Mouse (Mus musculus) embryonic facial prominence, embryonic 14.5 days (tissue): ENCODE data around the gene B430306N03Rik. TPM values are rescaled to one million over a fixed set of nuclear protein-coding genes. Genes with fewer than 3 reads are reported as not detected.
A peak's percentile ranks its signal among the peaks of the same experiment; 100 is the strongest.
"Not testable (repeated sequence)": the region's sequence is repeated elsewhere in the genome, so short reads cannot be mapped to it uniquely, and the experiment has no call there.

Experiments used
- ATAC-seq: fragments of 200-750 bp; cut with Nextera tagmentation; 2 replicates; pipeline ENCODE4 v1.8.0; 2017; ENCODE audit warnings: low read depth, moderate number of reproducible peaks, moderate TSS enrichment
- DNase-seq: peaks from one replicate; pipeline ENCODE4 v3.0.0-alpha.2; 2015; ENCODE audit warnings: low spot score
- H3K27ac ChIP-seq: fragments of 300-500 bp; sonication (generic); replicated peaks from 2 replicates; pipeline ENCODE4 v1.5.1; 2014; ENCODE audit warnings: low read depth, mild to moderate bottlenecking, low read length, moderate library complexity
- H3K27me3 ChIP-seq: fragments of 300-500 bp; sonication (generic); replicated peaks from 2 replicates; pipeline ENCODE4 v1.6.1; 2014; ENCODE audit warnings: low read length; ENCODE audit not compliant: control insufficient read depth, insufficient read depth
- H3K36me3 ChIP-seq: fragments of 300-500 bp; sonication (generic); 2 replicates; pipeline ENCODE4 v1.6.1; 2014; ENCODE audit warnings: low read length, mixed read lengths; ENCODE audit not compliant: control insufficient read depth, insufficient read depth
- H3K4me1 ChIP-seq: fragments of 300-500 bp; sonication (generic); 2 replicates; pipeline ENCODE4 v1.6.1; 2014; ENCODE audit warnings: antibody characterized with exemption, low read length; ENCODE audit not compliant: control insufficient read depth, insufficient read depth
- H3K4me2 ChIP-seq: fragments of 300-500 bp; sonication (generic); 2 replicates; pipeline ENCODE4 v1.6.1; 2014; ENCODE audit warnings: low read depth, mild to moderate bottlenecking, low read length, moderate library complexity, mixed read lengths
- H3K4me3 ChIP-seq: fragments of 300-500 bp; sonication (generic); 2 replicates; pipeline ENCODE4 v1.5.1; 2014; ENCODE audit warnings: low read depth, mild to moderate bottlenecking, low read length
- H3K9ac ChIP-seq: fragments of 300-500 bp; sonication (generic); 2 replicates; pipeline ENCODE4 v1.6.1; 2014; ENCODE audit warnings: low read depth, mild to moderate bottlenecking, low read length, moderate library complexity, mixed read lengths
- H3K9me3 ChIP-seq: fragments of 300-500 bp; sonication (generic); 2 replicates; pipeline ENCODE4 v1.6.1; 2016; ENCODE audit warnings: low read length; ENCODE audit not compliant: control insufficient read depth
- WGBS: fragments of 180-500 bp; shearing (Covaris S2); extraction: QIAGEN DNeasy Blood & Tissue Kit; methylation state at CpG from one replicate; pipeline ENCODE4 v1.1.7; 2014; 5-methylcytosine and 5-hydroxymethylcytosine counted together
- polyA plus RNA-seq: library from polyadenylated mRNA; unstranded; fragments of >200 nt; fragmentation: Nextera tagmentation; extraction: Ambion mirVana; gene quantifications from 2 replicates; pipeline ENCODE4 v1.2.1, GENCODE M21; 2014

The B430306N03Rik gene
- polyA plus RNA-seq: 0.07 and 1.0 TPM in 2 replicates

DNA sequence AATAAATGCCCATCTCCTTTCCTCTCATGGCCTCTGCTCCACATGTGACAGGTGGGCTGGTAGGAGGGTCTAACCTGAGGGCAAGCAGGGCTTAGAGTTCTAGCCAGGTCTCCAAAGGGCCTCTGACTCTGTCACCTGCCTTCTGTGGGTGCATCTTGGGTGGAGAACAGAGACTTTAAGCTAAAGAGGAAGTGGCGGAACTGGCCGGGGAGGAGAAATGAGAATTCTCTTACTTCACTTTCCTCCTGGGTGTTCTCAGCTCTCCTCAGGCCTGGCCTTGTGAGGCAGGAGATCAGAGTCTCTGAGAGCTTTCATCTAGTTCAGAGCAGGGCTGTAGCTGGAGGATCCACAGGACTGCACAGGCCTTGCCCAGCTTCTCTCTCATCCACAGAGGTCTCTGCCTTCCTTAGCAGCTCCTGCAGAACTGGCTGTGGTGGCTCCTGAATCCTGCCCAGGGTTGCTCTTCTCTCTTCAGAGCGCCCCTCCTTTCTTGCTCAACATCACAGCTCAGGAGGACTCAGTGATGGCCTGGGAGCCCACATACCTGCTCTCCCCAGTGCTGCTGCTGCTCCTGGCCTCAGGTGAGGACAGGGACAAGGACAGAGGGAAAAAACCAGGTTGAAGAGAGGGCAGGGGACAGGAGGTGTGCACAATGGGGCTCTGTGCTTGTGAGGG is at the start of gene B430306N03Rik:
Gene B430306N03Rik, plus strand, starts transcription at position 237 of the 675 bp plus-strand sequence.
- H3K4me1 ChIP-seq: not testable (repeated sequence)

DNA sequence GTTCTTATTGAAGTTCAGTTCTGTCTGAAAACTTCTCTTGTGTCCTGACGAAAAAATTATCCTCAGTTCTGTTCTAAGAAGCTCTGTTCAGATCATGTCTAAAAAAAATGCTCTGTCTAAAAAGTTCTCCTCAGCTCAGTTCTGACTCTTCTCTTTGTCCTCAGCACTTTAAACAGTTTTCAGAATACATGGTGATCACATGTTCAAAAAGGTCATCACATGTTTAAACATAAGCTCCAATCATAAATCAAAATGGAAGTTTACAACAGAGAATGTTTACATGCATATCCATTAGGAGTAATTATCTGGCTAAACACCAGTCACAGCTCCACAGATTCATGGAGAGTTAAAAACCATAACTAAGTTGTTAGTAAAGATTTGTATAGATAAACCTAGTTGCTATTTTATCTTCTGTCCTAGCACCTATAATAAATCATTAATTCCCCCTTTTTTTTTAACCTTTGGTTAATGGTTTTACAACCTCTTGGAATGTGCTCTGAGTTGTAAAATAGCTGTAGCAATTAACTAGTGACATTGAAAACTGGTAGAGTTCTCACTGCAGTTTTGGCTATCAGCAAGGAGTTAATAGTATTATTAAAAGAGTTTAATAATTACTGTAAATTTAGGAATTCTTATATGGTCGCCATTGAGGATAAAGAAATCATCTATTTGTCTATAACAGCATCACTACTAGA is 49.2 kb upstream of the B430306N03Rik start:
- Histone ChIP-seq H3K4me3 (no peak overlapping the region), H3K9me3 (no peaks in the 10 kb centered on the region), H3K27ac (no peak overlapping the region), H3K36me3 (no peaks in the 10 kb centered on the region), H3K9ac (no peak overlapping the region), H3K4me1 (no peaks in the 10 kb centered on the region), H3K4me2 (no peak overlapping the region), H3K27me3 (no peaks in the 10 kb centered on the region)
- WGBS: 47% methylated on average over 2 of the region's 2 CpGs
- DNase-seq (no peak), ATAC-seq (no peak)

More for the DNA sequence above, at the start of gene B430306N03Rik:
- not testable (repeated sequence) for H3K4me2 ChIP-seq, H3K9ac ChIP-seq, H3K27ac ChIP-seq, DNase-seq, H3K36me3 ChIP-seq, H3K9me3 ChIP-seq, H3K4me3 ChIP-seq, ATAC-seq, H3K27me3 ChIP-seq
- 78% methylated on average over 3 of the region's 3 CpGs for WGBS

DNA sequence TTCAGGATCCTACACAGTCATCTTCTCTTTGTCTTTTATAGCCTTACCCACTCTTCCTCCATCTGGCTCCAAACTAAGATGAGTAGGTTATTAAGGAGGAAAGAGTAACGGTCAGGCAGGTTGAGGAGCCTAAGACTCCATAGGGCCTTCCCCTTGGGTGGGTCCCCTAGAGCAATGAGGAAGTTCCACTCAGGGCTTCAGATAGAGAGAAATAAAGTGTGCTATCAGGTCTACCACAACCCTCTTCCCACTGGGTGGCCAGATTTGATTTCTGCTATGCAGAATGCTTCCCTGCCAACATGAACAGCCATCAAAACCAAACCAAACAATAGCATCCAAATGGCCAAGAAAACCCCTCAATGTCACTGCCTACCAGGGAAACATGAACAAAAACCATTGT is 48.4 kb upstream of the B430306N03Rik start:
- Histone ChIP-seq H3K27ac (no peak overlapping the region), H3K4me2 (no peak overlapping the region), H3K9me3 (no peaks in the 10 kb centered on the region), H3K27me3 (no peaks in the 10 kb centered on the region), H3K36me3 (no peaks in the 10 kb centered on the region), H3K4me1 (no peaks in the 10 kb centered on the region), H3K9ac (no peak overlapping the region), H3K4me3 (no peak overlapping the region)
- WGBS: 72% methylated on average over 1 of the region's 1 CpGs
- ATAC-seq (no peak), DNase-seq (no peak)

DNA sequence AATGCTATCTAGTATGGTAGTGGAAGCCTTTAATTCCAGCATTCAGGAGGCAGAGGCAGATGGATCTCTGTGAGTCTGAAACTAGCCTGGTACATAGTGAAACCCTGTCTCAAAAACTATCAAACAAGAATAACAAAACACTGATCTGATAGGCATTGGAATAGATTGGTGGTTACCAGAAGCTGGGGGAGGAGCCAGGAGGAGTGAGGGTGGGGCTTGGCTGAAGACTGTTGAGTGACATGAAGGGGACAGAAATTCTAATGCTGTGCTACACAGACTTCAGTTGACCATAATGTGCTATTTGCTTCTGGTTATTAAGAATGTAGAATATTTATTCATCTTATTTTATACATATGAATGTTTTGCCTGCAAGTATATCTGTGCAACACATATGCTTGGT is 47.7 kb upstream of the B430306N03Rik start:
- Histone ChIP-seq H3K27ac (no peak overlapping the region), H3K4me2 (no peak overlapping the region), H3K4me3 (no peak overlapping the region), H3K27me3 (no peaks in the 10 kb centered on the region), H3K9me3 (no peaks in the 10 kb centered on the region), H3K36me3 (no peaks in the 10 kb centered on the region), H3K9ac (no peak overlapping the region), H3K4me1 (no peaks in the 10 kb centered on the region)
- DNase-seq (no peak), ATAC-seq (no peak)

DNA sequence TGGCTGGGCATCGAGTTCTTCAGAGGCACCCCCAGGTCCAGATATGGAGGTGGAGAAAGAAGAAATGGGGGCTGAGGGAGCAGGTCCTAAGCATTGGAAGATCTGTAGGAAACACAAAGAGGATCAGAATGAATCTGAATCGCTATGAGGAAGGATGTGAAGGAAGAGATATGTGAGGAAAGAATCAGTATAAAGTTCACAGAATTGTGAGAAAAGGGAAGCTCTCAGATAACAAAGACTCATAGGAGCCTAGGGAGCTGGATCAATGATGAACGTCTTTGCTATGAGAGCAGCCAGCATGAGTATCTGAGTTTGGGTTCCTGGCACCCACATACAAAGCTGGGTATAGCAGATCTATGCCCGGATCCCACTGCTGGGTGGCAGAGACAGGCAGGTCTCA is 46.1 kb upstream of the B430306N03Rik start:
- H3K9me3 ChIP-seq: no peaks in the 10 kb centered on the region
- H3K27me3 ChIP-seq: no peaks in the 10 kb centered on the region
- DNase-seq (no peak), ATAC-seq (no peak)
- H3K9ac ChIP-seq: no peak overlapping the region
- no peaks in the 10 kb centered on the region for H3K36me3 ChIP-seq
- H3K4me1 ChIP-seq: no peaks in the 10 kb centered on the region
- H3K4me3 ChIP-seq: no peak overlapping the region
- H3K4me2 ChIP-seq: no peak overlapping the region
- WGBS: 68% methylated on average over 4 of the region's 4 CpGs
- H3K27ac ChIP-seq: no peak overlapping the region

DNA sequence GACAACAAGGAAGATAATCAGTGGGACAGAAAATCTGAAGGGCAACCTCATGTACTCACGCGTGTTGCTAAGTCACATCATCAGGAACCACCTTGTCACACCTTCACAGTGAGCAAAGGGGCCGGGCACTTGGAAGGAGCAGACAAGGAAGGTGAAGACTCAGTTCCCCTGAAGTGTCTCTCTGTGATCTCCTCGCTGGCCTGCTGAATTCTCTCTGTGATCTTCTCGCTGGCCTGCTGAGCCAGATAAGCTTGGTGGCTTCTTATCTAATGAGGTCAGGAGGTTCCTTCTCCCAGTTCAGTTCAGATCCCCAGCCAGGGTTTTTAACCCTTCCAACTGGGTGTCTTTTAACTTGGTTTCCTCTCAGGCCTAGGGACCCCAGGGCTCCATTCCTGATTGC is 43.8 kb upstream of the B430306N03Rik start:
- no peak overlapping the region for H3K27ac ChIP-seq
- H3K27me3 ChIP-seq: no peaks in the 10 kb centered on the region
- WGBS: 70% methylated on average over 5 of the region's 5 CpGs
- no peak overlapping the region for H3K9ac ChIP-seq
- no peak overlapping the region for H3K4me3 ChIP-seq
- H3K4me1 ChIP-seq: no peaks in the 10 kb centered on the region
- no peaks in the 10 kb centered on the region for H3K9me3 ChIP-seq
- ATAC-seq (no peak), DNase-seq (no peak)
- H3K4me2 ChIP-seq: no peak overlapping the region
- H3K36me3 ChIP-seq: no peaks in the 10 kb centered on the region

DNA sequence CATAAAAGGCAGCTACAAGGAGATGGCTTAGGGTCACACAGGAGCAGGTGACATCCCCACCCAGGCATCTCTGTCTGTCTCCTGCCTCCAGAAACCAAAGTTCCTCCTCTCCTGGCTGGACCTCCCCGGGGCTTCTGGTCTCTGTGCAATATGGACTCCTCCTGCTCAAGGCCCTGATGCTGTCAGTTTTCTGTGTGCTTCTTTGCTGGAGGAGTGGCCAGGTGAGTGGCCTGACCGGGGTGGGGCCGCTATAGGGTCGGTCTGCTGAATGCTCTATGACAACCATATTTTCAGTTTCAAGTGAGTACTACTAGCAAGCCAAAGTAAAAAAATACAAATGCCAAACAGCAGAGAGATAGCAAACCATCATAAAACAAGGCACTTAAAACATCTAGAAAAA is 43.3 kb upstream of the B430306N03Rik start:
- no peak for DNase-seq
- 88% methylated on average over 4 of the region's 4 CpGs for WGBS
- H3K36me3 ChIP-seq: no peaks in the 10 kb centered on the region
- no peak overlapping the region for H3K27ac ChIP-seq
- ATAC-seq: no peak
- no peaks in the 10 kb centered on the region for H3K9me3 ChIP-seq
- H3K4me3 ChIP-seq: no peak overlapping the region
- no peak overlapping the region for H3K9ac ChIP-seq
- H3K27me3 ChIP-seq: no peaks in the 10 kb centered on the region
- no peak overlapping the region for H3K4me2 ChIP-seq
- no peaks in the 10 kb centered on the region for H3K4me1 ChIP-seq

DNA sequence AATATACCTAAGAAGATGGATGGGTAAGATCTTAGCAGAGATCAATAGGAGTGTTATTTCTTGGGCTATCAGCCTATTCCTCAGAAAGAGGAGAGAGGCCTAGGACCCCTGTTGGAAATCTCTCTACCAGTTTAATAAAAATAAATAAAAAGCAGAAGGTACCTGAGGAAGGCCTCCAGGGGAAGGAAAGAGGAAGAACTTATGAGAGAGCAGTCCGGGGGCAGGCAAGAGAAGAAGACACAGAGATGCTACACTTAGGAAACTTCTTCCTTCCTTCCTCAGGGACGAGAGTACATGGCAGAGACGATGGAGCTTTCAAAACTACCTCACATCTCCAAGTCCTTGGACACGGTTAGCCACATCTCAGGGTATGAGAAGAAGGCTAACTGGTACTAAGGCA is 41.8 kb upstream of the B430306N03Rik start:
- 74% methylated on average over 4 of the region's 4 CpGs for WGBS
- H3K9me3 ChIP-seq: no peaks in the 10 kb centered on the region
- no peak for DNase-seq
- no peak overlapping the region for H3K4me2 ChIP-seq
- H3K27ac ChIP-seq: no peak overlapping the region
- H3K4me3 ChIP-seq: no peak overlapping the region
- ATAC-seq: no peak
- no peaks in the 10 kb centered on the region for H3K36me3 ChIP-seq
- H3K27me3 ChIP-seq: no peaks in the 10 kb centered on the region
- H3K9ac ChIP-seq: no peak overlapping the region
- H3K4me1 ChIP-seq: no peaks in the 10 kb centered on the region

DNA sequence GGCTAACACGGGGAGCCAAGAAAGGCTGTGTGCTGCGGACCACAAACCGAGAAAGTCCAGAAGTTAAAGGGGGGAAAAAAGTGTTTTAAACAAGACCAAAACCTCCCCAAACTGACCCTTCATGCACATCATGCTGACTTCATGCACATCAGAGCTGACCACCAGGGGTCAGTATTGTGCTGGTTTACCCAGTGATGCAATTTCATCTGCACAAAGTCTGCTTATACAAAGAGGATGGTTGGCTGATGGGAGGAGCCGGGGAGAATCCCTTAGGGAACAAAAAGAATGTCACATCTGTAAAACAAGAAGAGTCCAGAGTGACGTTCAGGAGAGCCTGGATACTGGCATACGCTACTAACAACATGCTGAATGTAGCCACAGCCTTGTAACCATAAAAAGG is 41.1 kb upstream of the B430306N03Rik start:
- Histone ChIP-seq H3K27me3 (no peaks in the 10 kb centered on the region), H3K9me3 (no peaks in the 10 kb centered on the region), H3K4me2 (no peak overlapping the region), H3K4me1 (no peaks in the 10 kb centered on the region), H3K27ac (no peak overlapping the region), H3K4me3 (no peak overlapping the region), H3K36me3 (no peaks in the 10 kb centered on the region), H3K9ac (no peak overlapping the region)
- 30% methylated on average over 6 of the region's 6 CpGs for WGBS
- peak; percentile 82 for DNase-seq
- no peak for ATAC-seq
